9 mouse cellular contexts compared by ENCODE assay signal in the genomic region with DNA sequence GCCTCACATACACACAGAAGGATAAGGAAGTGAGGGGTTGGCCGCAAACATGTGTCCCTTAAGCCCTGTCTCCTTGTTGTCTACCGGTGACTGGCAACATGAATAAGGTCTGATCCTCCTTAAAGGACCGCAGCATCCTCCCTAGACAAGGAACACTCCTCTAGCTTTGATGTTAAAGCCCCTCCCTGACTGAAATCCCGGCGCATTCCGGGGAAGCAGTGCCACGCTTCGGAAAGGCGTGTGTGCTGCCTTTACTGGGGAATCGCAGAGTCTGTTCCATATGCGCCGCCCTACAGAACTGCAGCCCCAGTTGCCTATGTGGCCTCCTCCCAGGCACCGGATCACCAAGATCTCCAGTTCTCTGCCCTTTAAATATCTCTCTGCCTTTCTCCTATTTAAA. TPM values are rescaled to one million over a fixed set of nuclear protein-coding genes. Genes with fewer than 3 reads are reported as not detected.
DNase-seq lines count a peak whose midpoint lies in the region; ATAC-seq lines count a peak whose summit lies in the region.
"Had no signal": no experiment of that assay in that cellular context is flagged by ENCODE, and none has a peak within 500 bp of the region (broad histone marks: within the 10 kb centered on the region; RNA-seq: fewer than 3 reads in every experiment).

No protein-coding gene starts in this region.

- WGBS in forebrain, embryonic 13.5 days, result under 1% methylated on average over 13 of the region's 13 CpGs
- 1% methylated on average over 13 of the region's 13 CpGs for WGBS in hindbrain, embryonic 13.5 days
- WGBS in midbrain, embryonic 12.5 days, result under 1% methylated on average over 13 of the region's 13 CpGs

- peak overlapping the region; percentile 96 for H3K9ac ChIP-seq in forebrain, embryonic 13.5 days
- peak overlapping the region; percentile 97 for H3K9ac ChIP-seq in hindbrain, embryonic 13.5 days
- peak overlapping the region; percentile 84 for H3K9ac ChIP-seq in midbrain, embryonic 12.5 days (replicated peaks)

- H3K9me3 ChIP-seq in forebrain, embryonic 13.5 days (replicated peaks), result no peaks in the 10 kb centered on the region
- no peaks in the 10 kb centered on the region for H3K9me3 ChIP-seq in hindbrain, embryonic 13.5 days
- H3K9me3 ChIP-seq in midbrain, embryonic 12.5 days, result no peaks in the 10 kb centered on the region

- peak; percentile 60 for DNase-seq in layer of hippocampus, adult 11-12 months (ENCODE audit: low spot score)
- DNase-seq in layer of hippocampus, adult 9-10 months (ENCODE audit: low spot score), result no peak
- DNase-seq in left cerebral cortex, postnatal 10 days (ENCODE audit: extremely low spot score in 1 of 2, low spot score in 2 of 2), result peak; percentile 62 to 65
- DNase-seq in yolk sac, embryonic 10.5 days (ENCODE audit: low spot score), result peak; percentile 7
- no peak for DNase-seq in adrenal gland, adult 18-20 months (ENCODE audit: low spot score in 2 of 2)

- intact Hi-C loops in left cerebral cortex, postnatal 10 days (cut with DNase I), result loop anchor here (2.0 to 10.0 kb wide), 3 partner anchors 109 to 372 kb away; no protein-coding TSS in a partner anchor

- peak overlapping the region; percentile 82 for H3K4me3 ChIP-seq in forebrain, embryonic 13.5 days
- peak overlapping the region; percentile 87 for H3K4me3 ChIP-seq in hindbrain, embryonic 13.5 days
- peak overlapping the region; percentile 88 for H3K4me3 ChIP-seq in midbrain, embryonic 12.5 days

- H3K4me1 ChIP-seq in forebrain, embryonic 13.5 days, result peaks cover 37% of the 10 kb centered on the region
- peaks cover 63% of the 10 kb centered on the region for H3K4me1 ChIP-seq in hindbrain, embryonic 13.5 days (replicated peaks)
- peaks cover 41% of the 10 kb centered on the region for H3K4me1 ChIP-seq in midbrain, embryonic 12.5 days

- no peaks in the 10 kb centered on the region for H3K36me3 ChIP-seq in forebrain, embryonic 13.5 days (ENCODE audit: poor library complexity, severe bottlenecking)
- H3K36me3 ChIP-seq in hindbrain, embryonic 13.5 days, result no peaks in the 10 kb centered on the region
- no peaks in the 10 kb centered on the region for H3K36me3 ChIP-seq in midbrain, embryonic 12.5 days

- H3K4me2 ChIP-seq in forebrain, embryonic 13.5 days, result peak overlapping the region; percentile 82
- peak overlapping the region; percentile 79 for H3K4me2 ChIP-seq in hindbrain, embryonic 13.5 days
- H3K4me2 ChIP-seq in midbrain, embryonic 12.5 days (replicated peaks), result peak overlapping the region; percentile 99

- peaks cover 28% of the 10 kb centered on the region for H3K27me3 ChIP-seq in forebrain, embryonic 13.5 days
- peaks cover 16% of the 10 kb centered on the region for H3K27me3 ChIP-seq in hindbrain, embryonic 13.5 days
- peaks cover 64% of the 10 kb centered on the region for H3K27me3 ChIP-seq in midbrain, embryonic 12.5 days

- no peak for ATAC-seq in forebrain, embryonic 13.5 days
- no peak for ATAC-seq in hindbrain, embryonic 13.5 days (ENCODE audit: low FRiP score)
- ATAC-seq in midbrain, embryonic 12.5 days (ENCODE audit: low FRiP score, low read depth), result no peak

- H3K27ac ChIP-seq in forebrain, embryonic 13.5 days, result peak overlapping the region; percentile 91
- peak overlapping the region; percentile 97 for H3K27ac ChIP-seq in hindbrain, embryonic 13.5 days
- H3K27ac ChIP-seq in midbrain, embryonic 12.5 days (replicated peaks), result no peak overlapping the region

RNA-seq across cellular contexts. Expression of a gene that starts 1.6 kb away (rescaled TPM):
- 14.8 and 18.6 TPM in 2 replicates for polyA plus RNA-seq in forebrain, embryonic 13.5 days (2015; fragmentation: Nextera tagmentation; extraction: Ambion mirVana)
- 15.9 and 16.2 TPM in 2 replicates for polyA plus RNA-seq in hindbrain, embryonic 13.5 days (2015; fragmentation: Nextera tagmentation; extraction: Ambion mirVana)
- total RNA-seq in left cerebral cortex, postnatal 10 days (2021), result 10 to 100 TPM; 87.8 to 94.9 TPM
- 5.6 and 6.7 TPM in 2 replicates for polyA plus RNA-seq in midbrain, embryonic 12.5 days (2016; fragmentation: Nextera tagmentation; extraction: Ambion mirVana)
- 1 to 10 TPM; 4.5 to 6.7 TPM for total RNA-seq in adrenal gland, adult 18-20 months (2021)
- total RNA-seq: CH12.LX had no signal

Comparison
In these comparisons a context has a peak if more than half of its experiments do, and no peak if none do; other contexts are left out.
1. DNase-seq: peak in layer of hippocampus, adult 11-12 months (single experiment), left cerebral cortex, postnatal 10 days (2 of 2) and yolk sac, embryonic 10.5 days (single experiment); none in layer of hippocampus, adult 9-10 months (single experiment) and adrenal gland, adult 18-20 months (0 of 2).
2. Peak in every context shown above with its lines, with median percentiles within 50 percentile points of each other: H3K4me2 ChIP-seq, H3K4me3 ChIP-seq and H3K9ac ChIP-seq.